Mouse (Mus musculus) heart, embryonic 15.5 days (tissue): ENCODE results near the gene Itga10. TPM values are rescaled to one million over a fixed set of nuclear protein-coding genes. Genes with fewer than 3 reads are reported as not detected.
A peak's percentile ranks its signal among the peaks of the same experiment; 100 is the strongest.

Experiments
- ATAC-seq: fragments of 200-750 bp; cut with Nextera tagmentation; replicated peaks from 2 replicates; pipeline ENCODE4 v1.8.0; 2017; ENCODE audit warnings: low read depth, moderate TSS enrichment; ENCODE audit not compliant: insufficient number of reproducible peaks, insufficient read depth, low FRiP score
- H3K27ac ChIP-seq: fragments of 300-500 bp; sonication (generic); 2 replicates; pipeline ENCODE4 v1.5.1; 2015; ENCODE audit warnings: mild to moderate bottlenecking, inconsistent platforms
- H3K27me3 ChIP-seq: fragments of 300-500 bp; sonication (generic); 2 replicates; pipeline ENCODE4 v1.6.1; 2015; ENCODE audit warnings: inconsistent platforms
- H3K36me3 ChIP-seq: fragments of 300-500 bp; sonication (generic); 2 replicates; pipeline ENCODE4 v1.6.1; 2015; ENCODE audit warnings: mild to moderate bottlenecking, inconsistent platforms
- H3K4me1 ChIP-seq: fragments of 300-500 bp; sonication (generic); replicated peaks from 2 replicates; pipeline ENCODE4 v1.6.1; 2015; ENCODE audit warnings: inconsistent platforms
- H3K4me2 ChIP-seq: fragments of 300-500 bp; sonication (generic); 2 replicates; pipeline ENCODE4 v1.6.1; 2015; ENCODE audit warnings: inconsistent platforms, mild to moderate bottlenecking, moderate library complexity
- H3K4me3 ChIP-seq: fragments of 300-500 bp; sonication (generic); 2 replicates; pipeline ENCODE4 v1.5.1; 2015; ENCODE audit warnings: mild to moderate bottlenecking, inconsistent platforms
- H3K9ac ChIP-seq: fragments of 300-500 bp; sonication (generic); 2 replicates; pipeline ENCODE4 v1.6.1; 2015; ENCODE audit warnings: mild to moderate bottlenecking, inconsistent platforms
- H3K9me3 ChIP-seq: fragments of 300-500 bp; sonication (generic); replicated peaks from 2 replicates; pipeline ENCODE4 v1.6.1; 2016; ENCODE audit warnings: inconsistent platforms
- WGBS: fragments of 180-500 bp; shearing (Covaris S2); methylation state at CpG from one replicate; pipeline ENCODE4 v1.1.7; 2015; ENCODE audit warnings: mixed read lengths; 5-methylcytosine and 5-hydroxymethylcytosine counted together
- polyA plus RNA-seq: library from polyadenylated mRNA; unstranded; fragments of >200 nt; fragmentation: Nextera tagmentation; extraction: Ambion mirVana; gene quantifications from 2 replicates; pipeline ENCODE4 v1.2.1, GENCODE M21; 2015

The Itga10 gene
- 1.00 and 1.2 TPM in 2 replicates for polyA plus RNA-seq

DNA sequence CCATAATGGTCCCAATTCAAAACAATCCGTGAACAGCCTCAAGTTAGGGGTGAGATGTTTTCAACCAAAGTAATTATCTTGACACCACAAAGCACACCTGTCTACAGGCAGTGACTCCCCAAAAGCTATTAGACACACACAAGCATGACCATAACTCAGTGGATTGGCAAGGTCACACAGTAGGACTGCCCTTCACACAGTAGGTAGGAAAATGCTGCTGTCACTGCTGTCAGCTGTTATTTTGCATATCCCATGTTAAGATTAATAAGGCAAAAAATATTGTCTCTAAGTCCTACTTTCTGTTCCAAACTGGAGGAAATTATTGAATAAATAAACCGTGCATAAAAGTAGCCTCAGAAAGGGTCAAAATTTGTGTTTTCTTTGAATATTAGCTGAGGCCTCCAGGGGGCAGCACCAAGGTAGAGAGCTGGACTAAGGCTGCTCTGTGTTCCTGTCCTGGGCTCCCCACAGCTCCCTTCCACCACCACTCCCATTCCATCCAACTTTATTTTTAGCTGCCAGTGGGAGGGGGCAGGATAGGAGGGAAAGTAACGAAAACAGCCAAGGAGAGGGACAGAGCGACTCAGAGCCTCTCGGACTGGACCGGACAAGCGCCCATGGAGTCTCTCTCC lies at the start of gene Itga10:
Gene Itga10, plus strand, starts transcription at position 567 of the 632 bp plus-strand sequence.
- 38% methylated on average over 7 of the region's 7 CpGs for WGBS
- Histone ChIP-seq H3K9me3 (no peaks in the 10 kb centered on the region), H3K4me3 (peak within 1 kb of the TSS; percentile 22), H3K27me3 (no peaks in the 10 kb centered on the region), H3K9ac (no peak within 1 kb of the TSS; the same call in 1 of the 2 replicates), H3K27ac (no peak within 1 kb of the TSS), H3K4me1 (peaks cover 9% of the 10 kb centered on the region), H3K4me2 (peak within 1 kb of the TSS; percentile 46), H3K36me3 (peaks cover 18% of the 10 kb centered on the region)
- peak; percentile 67; the same call in 1 of the 2 replicates for ATAC-seq

DNA sequence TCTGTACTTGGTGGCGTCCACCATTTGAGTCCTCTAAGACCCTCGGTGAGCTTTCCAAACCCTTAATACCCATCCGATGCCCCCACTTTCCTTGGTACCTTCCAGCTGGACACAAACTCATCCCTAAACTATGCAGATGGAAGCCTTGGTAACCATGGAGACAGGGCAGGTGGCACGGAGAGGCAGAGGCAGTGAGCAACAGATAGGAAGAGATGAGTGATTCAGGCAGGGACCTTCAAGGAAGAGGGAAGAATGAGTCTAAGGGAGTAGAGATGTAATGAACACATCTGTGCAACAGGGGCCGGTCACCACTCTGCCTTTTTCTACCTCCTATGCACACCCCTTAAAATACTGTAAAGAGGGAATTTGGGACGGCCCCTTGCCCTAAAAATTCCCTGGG lies 49.7 kb upstream of the Itga10 start:
- ATAC-seq, result no peak
- H3K4me1 ChIP-seq, result peaks cover 57% of the 10 kb centered on the region
- peak overlapping the region; percentile 90 for H3K4me2 ChIP-seq
- H3K27ac ChIP-seq, result peak overlapping the region; percentile 80
- H3K9ac ChIP-seq, result 0 out of 2 replicates have a peak overlapping the region, but pooled peaks have one; percentile 72
- 22% methylated on average over 6 of the region's 6 CpGs for WGBS
- H3K36me3 ChIP-seq, result no peaks in the 10 kb centered on the region
- no peaks in the 10 kb centered on the region for H3K27me3 ChIP-seq
- no peaks in the 10 kb centered on the region for H3K9me3 ChIP-seq
- peak overlapping the region; percentile 64 for H3K4me3 ChIP-seq

GRCm38 (mm10) chr3:96596228-96596707 lies 49.1 kb upstream of the Itga10 start, which contains the start of gene Ankrd34a:
Gene Ankrd34a, plus strand, starts transcription at chr3:96596636.
- H3K4me1 ChIP-seq, result peaks cover 57% of the 10 kb centered on the region
- 1% methylated on average over 20 of the region's 23 CpGs for WGBS
- H3K27me3 ChIP-seq, result no peaks in the 10 kb centered on the region
- no peaks in the 10 kb centered on the region for H3K9me3 ChIP-seq
- H3K9ac ChIP-seq, result peak within 1 kb of the TSS; percentile 72
- peak within 1 kb of the TSS; percentile 80 for H3K27ac ChIP-seq
- H3K4me2 ChIP-seq, result peak within 1 kb of the TSS; percentile 90
- H3K36me3 ChIP-seq, result no peaks in the 10 kb centered on the region
- peak within 1 kb of the TSS; percentile 64 for H3K4me3 ChIP-seq
- no peak for ATAC-seq

GRCm38 (mm10) chr3:96596855-96597254 lies 48.5 kb upstream of the Itga10 start:
- Histone ChIP-seq H3K4me2 (peak overlapping the region; percentile 90), H3K4me3 (peak overlapping the region; percentile 64), H3K36me3 (no peaks in the 10 kb centered on the region), H3K27me3 (no peaks in the 10 kb centered on the region), H3K9me3 (no peaks in the 10 kb centered on the region), H3K4me1 (peaks cover 57% of the 10 kb centered on the region), H3K27ac (peak overlapping the region; percentile 80), H3K9ac (peak overlapping the region; percentile 72)
- WGBS, result 1% methylated on average over 12 of the region's 12 CpGs
- no peak for ATAC-seq

DNA sequence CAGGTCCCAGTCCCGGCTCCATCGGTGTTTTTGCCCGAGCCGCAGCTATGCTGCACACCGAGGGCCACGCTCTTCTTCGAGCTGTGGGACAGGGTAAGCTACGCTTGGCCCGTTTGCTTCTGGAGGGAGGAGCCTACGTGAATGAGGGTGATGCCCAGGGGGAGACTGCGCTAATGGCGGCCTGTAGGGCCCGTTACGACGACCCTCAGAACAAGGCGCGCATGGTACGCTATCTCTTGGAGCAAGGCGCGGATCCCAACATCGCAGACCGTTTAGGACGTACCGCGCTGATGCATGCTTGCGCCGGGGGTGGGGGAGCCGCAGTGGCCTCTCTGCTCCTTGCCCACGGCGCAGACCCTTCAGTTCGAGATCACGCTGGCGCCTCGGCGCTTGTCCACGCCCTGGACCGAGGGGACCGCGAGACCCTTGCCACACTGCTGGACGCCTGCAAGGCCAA lies 47.9 kb upstream of the Itga10 start:
- Histone ChIP-seq H3K27me3 (no peaks in the 10 kb centered on the region), H3K9me3 (no peaks in the 10 kb centered on the region)

GRCm38 (mm10) chr3:96598156-96599068 lies 47.0 kb upstream of the Itga10 start:
- peaks cover 59% of the 10 kb centered on the region for H3K4me1 ChIP-seq
- WGBS, result 6% methylated on average over 54 of the region's 54 CpGs

More for the DNA sequence above, 47.9 kb upstream of the Itga10 start:
- Histone ChIP-seq H3K27ac (peak overlapping the region; percentile 80), H3K9ac (peak overlapping the region; percentile 72), H3K4me3 (peak overlapping the region; percentile 64), H3K4me1 (peaks cover 59% of the 10 kb centered on the region), H3K4me2 (peak overlapping the region; percentile 90), H3K36me3 (no peaks in the 10 kb centered on the region)
- under 1% methylated on average over 40 of the region's 40 CpGs for WGBS
- ATAC-seq, result no peak

DNA sequence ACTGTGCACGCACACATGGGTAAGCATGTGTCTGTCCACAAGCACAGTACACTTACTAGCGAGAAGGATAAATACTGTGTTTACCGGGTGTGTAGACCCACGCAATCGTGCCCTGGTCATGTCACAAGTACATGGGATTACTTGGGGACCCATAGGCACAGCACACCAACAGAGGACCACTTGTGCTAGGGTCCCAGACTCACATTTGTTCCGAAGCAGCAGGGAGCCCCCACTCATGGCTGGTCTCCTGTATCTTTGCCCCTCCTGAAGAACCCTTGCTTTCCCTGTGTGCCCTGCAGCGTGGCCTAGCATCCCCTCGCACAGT lies 46.4 kb upstream of the Itga10 start:
- 69% methylated on average over 8 of the region's 8 CpGs for WGBS
- Histone ChIP-seq H3K27me3 (no peaks in the 10 kb centered on the region), H3K4me2 (peak overlapping the region; percentile 90), H3K4me3 (no peak overlapping the region), H3K9me3 (no peaks in the 10 kb centered on the region), H3K27ac (no peak overlapping the region), H3K9ac (0 out of 2 replicates have a peak overlapping the region, but pooled peaks have one; percentile 72), H3K36me3 (no peaks in the 10 kb centered on the region), H3K4me1 (peaks cover 65% of the 10 kb centered on the region)
- no peak for ATAC-seq

More at GRCm38 (mm10) chr3:96598156-96599068, 47.0 kb upstream of the Itga10 start:
- no peak for ATAC-seq
- peak overlapping the region; percentile 64 for H3K4me3 ChIP-seq
- no peaks in the 10 kb centered on the region for H3K36me3 ChIP-seq
- H3K27me3 ChIP-seq, result no peaks in the 10 kb centered on the region
- peak overlapping the region; percentile 72 for H3K9ac ChIP-seq
- peak overlapping the region; percentile 90 for H3K4me2 ChIP-seq
- H3K9me3 ChIP-seq, result no peaks in the 10 kb centered on the region
- peak overlapping the region; percentile 80 for H3K27ac ChIP-seq

GRCm38 (mm10) chr3:96599411-96599810 lies 46.0 kb upstream of the Itga10 start:
- H3K9me3 ChIP-seq, result no peaks in the 10 kb centered on the region
- no peaks in the 10 kb centered on the region for H3K27me3 ChIP-seq
- peaks cover 67% of the 10 kb centered on the region for H3K4me1 ChIP-seq
- no peak overlapping the region for H3K27ac ChIP-seq
- 0 out of 2 replicates have a peak overlapping the region, but pooled peaks have one; percentile 90 for H3K4me2 ChIP-seq
- H3K9ac ChIP-seq, result no peak overlapping the region
- ATAC-seq, result no peak
- no peak overlapping the region for H3K4me3 ChIP-seq
- no peaks in the 10 kb centered on the region for H3K36me3 ChIP-seq
- WGBS, result 80% methylated on average over 3 of the region's 3 CpGs

GRCm38 (mm10) chr3:96600639-96601250 lies 44.6 kb upstream of the Itga10 start, which contains the start of gene Lix1l:
Gene Lix1l, plus strand, starts transcription at chr3:96601149.
- under 1% methylated on average over 27 of the region's 27 CpGs for WGBS
- peak within 1 kb of the TSS; percentile 64 for H3K4me2 ChIP-seq
- H3K4me3 ChIP-seq, result peak within 1 kb of the TSS; percentile 71
- peak within 1 kb of the TSS; percentile 76 for H3K9ac ChIP-seq
- H3K9me3 ChIP-seq, result no peaks in the 10 kb centered on the region
- peaks cover 70% of the 10 kb centered on the region for H3K4me1 ChIP-seq
- no peaks in the 10 kb centered on the region for H3K36me3 ChIP-seq
- peak; percentile 92 for ATAC-seq
- peak within 1 kb of the TSS; percentile 97 for H3K27ac ChIP-seq
- no peaks in the 10 kb centered on the region for H3K27me3 ChIP-seq

DNA sequence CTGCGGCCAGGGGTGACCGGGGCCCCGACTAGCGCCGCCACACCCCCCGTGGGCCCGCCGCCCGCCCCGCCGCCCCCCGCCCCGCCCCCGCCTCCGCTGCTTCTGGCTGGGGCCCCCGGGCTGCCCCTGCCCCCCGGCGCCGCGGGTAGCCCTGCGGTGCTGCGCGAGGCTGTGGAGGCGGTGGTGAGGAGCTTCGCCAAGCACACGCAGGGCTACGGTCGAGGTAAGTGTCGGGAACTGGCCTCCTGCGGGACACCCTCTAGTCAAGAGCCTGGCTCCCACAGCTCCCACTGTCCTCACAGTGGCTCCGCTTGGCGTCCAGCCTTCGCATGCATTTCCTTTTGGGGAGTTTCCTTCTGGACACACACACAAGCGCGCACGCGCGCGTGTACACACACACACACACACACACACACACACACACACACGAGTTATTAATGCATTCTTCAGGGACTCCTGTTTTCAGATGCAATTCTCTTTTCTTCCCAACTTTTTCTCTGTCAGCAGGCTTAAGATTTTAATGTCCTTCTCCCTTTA lies 44.1 kb upstream of the Itga10 start:
- WGBS, result under 1% methylated on average over 40 of the region's 40 CpGs
- Histone ChIP-seq H3K4me3 (peak overlapping the region; percentile 71), H3K4me1 (peaks cover 64% of the 10 kb centered on the region), H3K9me3 (no peaks in the 10 kb centered on the region), H3K27ac (peak overlapping the region; percentile 97), H3K4me2 (peak overlapping the region; percentile 64), H3K27me3 (no peaks in the 10 kb centered on the region), H3K9ac (peak overlapping the region; percentile 76), H3K36me3 (no peaks in the 10 kb centered on the region)
- ATAC-seq, result peak; percentile 80
